ENCODE assay signal across 20 mouse cellular contexts in genomic region chr15:32459046-32459445, GRCm38 (mm10).
DNase-seq lines count a peak whose midpoint lies in the region.
"Had no signal": no experiment of that assay in that cellular context is flagged by ENCODE, and none has a peak within 500 bp of the region (broad histone marks: within the 10 kb centered on the region; RNA-seq: fewer than 3 reads in every experiment).

No protein-coding gene starts in this region.

- peak; percentile 17 for DNase-seq in left cerebral cortex, postnatal 4 days
- DNase-seq in left cerebral cortex, postnatal 14 days (ENCODE audit: low spot score in 2 of 2) = no peak
- peak; percentile 6 for DNase-seq in cerebellum, adult 11 months
- peak; percentile 15 for DNase-seq in cerebellum, adult 8-10 months
- DNase-seq in cerebellum, postnatal 25 days = peak; percentile 17 to 46
- DNase-seq in c-Kit-positive CD71-positive TER-119-positive erythroid progenitor cells, embryonic 14.5 days (ENCODE audit: low spot score) = no peak
- DNase-seq in left cerebral cortex, postnatal 10 days (ENCODE audit: extremely low spot score in 1 of 2, low spot score in 2 of 2) = no peak
- DNase-seq in layer of hippocampus, adult 9-10 months (ENCODE audit: low spot score) = no peak
- DNase-seq: adrenal gland, postnatal 10 days; B cell, adult 2 months; embryo, embryonic 11 days; heart, postnatal 10 days; kidney, adult 2 months; kidney, postnatal 36 days; layer of hippocampus, postnatal 36 days; lung, embryonic 14.5 days; lung, postnatal 14 days; midbrain, embryonic 14.5 days; right cerebral cortex, postnatal 4 days; thymus, adult 2 months had no signal

- intact Hi-C loops in left cerebral cortex, postnatal 4 days (cut with DNase I) = no loop called here
- intact Hi-C loops in left cerebral cortex, postnatal 14 days (cut with DNase I) = no loop called here
- intact Hi-C loops in left cerebral cortex, postnatal 10 days (cut with DNase I) = no loop called here

Comparison
In these comparisons a context has a peak if more than half of its experiments do, and no peak if none do; other contexts are left out.
1. DNase-seq: peak in left cerebral cortex, postnatal 4 days (single experiment), cerebellum, adult 11 months (single experiment), cerebellum, adult 8-10 months (single experiment) and cerebellum, postnatal 25 days (2 of 2); none in left cerebral cortex, postnatal 14 days (0 of 2), c-Kit-positive CD71-positive TER-119-positive erythroid progenitor cells, embryonic 14.5 days (single experiment), left cerebral cortex, postnatal 10 days (0 of 2) and layer of hippocampus, adult 9-10 months (single experiment).